Mouse (Mus musculus): ENCODE results near the gene Prcc. TPM values are rescaled to one million over a fixed set of nuclear protein-coding genes. Genes with fewer than 3 reads are reported as not detected.
"Not testable (repeated sequence)": the region's sequence is repeated elsewhere in the genome, so short reads cannot be mapped to it uniquely, and the experiment has no call there.

The Prcc gene
- polyA plus RNA-seq, 1 experiment from 2014 or later, result 15.5 TPM

GRCm38 (mm10) chr3:87907906-87908305 lies 22.5 kb upstream of the Prcc start:
- Histone ChIP-seq H3K4me1 (replicated peaks; ENCODE audit: control insufficient read depth, insufficient read depth, low read length) (peaks cover 32% of the 10 kb centered on the region), H3K4me3 (replicated peaks; ENCODE audit: low read length) (peak overlapping the region; percentile 75), H3K4me2 (replicated peaks) (peak overlapping the region; percentile 89), H3K27ac (peak overlapping the region; percentile 88; the same call in 1 of the 2 replicates), H3K27me3 (ENCODE audit: control insufficient read depth, insufficient read depth, low read length) (no peaks in the 10 kb centered on the region), H3K9me3 (ENCODE audit: control insufficient read depth, low read length) (no peaks in the 10 kb centered on the region), H3K9ac (peak overlapping the region; percentile 79), H3K36me3 (replicated peaks; ENCODE audit: control insufficient read depth, insufficient read depth) (peaks cover under 1% of the 10 kb centered on the region; the same call in 1 of the 2 replicates)
- 10% methylated on average over 1 of the region's 1 CpGs for WGBS
- ATAC-seq (ENCODE audit: low FRiP score) (no peak), DNase-seq (ENCODE audit: low spot score) (no peak)

DNA sequence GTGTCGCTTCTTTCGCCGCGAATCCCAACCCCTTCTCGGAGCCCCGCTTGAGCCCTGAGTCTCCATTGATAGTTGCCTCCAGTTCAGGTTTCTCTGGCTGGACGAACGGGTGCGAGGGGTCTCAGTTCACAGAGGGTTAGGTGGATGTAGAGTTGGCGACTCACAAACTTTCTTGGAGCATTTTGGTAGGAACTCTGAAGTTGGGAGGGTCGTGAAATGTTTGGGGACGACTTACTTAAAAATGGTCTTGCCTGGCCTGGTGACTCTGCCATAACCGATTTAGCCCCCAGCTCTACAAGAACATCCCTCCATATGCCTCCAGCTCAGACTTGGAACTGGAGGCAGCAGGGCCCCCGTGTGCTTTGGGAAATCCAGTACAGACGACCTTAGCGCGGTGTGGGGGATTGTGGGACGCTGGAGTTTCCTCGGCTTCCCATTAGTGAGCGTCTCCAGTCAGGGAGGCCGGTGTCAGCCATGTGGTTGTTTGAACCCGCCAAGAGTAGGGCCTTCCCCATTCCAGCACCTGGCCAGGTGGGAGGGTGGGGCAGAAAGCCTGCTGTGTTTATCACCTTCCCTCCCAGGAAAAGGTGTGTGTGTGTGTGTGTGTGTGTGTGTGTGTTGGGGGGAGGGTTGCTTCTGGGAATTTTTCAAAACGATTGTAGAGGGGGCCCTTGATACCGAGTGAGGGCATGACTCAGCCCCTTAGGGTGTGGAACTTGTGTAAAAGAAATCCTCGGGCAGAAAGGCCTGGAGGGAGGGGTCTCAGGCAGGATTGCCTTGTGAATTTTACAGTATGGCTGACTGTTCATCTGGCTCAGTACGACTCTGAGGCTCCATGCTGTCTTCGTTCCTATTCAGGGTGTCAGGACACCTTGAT lies 21.8 kb upstream of the Prcc start:
- Histone ChIP-seq H3K27ac (peak overlapping the region; percentile 88), H3K36me3 (replicated peaks; ENCODE audit: control insufficient read depth, insufficient read depth) (no peaks in the 10 kb centered on the region), H3K9me3 (ENCODE audit: control insufficient read depth, low read length) (no peaks in the 10 kb centered on the region), H3K4me1 (replicated peaks; ENCODE audit: control insufficient read depth, insufficient read depth, low read length) (peaks cover 32% of the 10 kb centered on the region), H3K4me3 (replicated peaks; ENCODE audit: low read length) (peak overlapping the region; percentile 75), H3K9ac (peak overlapping the region; percentile 79), H3K4me2 (replicated peaks) (peak overlapping the region; percentile 89), H3K27me3 (ENCODE audit: control insufficient read depth, insufficient read depth, low read length) (no peaks in the 10 kb centered on the region)
- under 1% methylated on average over 27 of the region's 27 CpGs for WGBS
- ATAC-seq (ENCODE audit: low FRiP score) (no peak), DNase-seq (ENCODE audit: low spot score) (no peak)

- Histone ChIP-seq H3K36me3 (replicated peaks; ENCODE audit: control insufficient read depth, insufficient read depth) (no peaks in the 10 kb centered on the region), H3K9ac (peak overlapping the region; percentile 79), H3K4me2 (replicated peaks) (peak overlapping the region; percentile 89), H3K27me3 (ENCODE audit: control insufficient read depth, insufficient read depth, low read length) (no peaks in the 10 kb centered on the region), H3K4me1 (replicated peaks; ENCODE audit: control insufficient read depth, insufficient read depth, low read length) (peaks cover 32% of the 10 kb centered on the region), H3K9me3 (ENCODE audit: control insufficient read depth, low read length) (no peaks in the 10 kb centered on the region), H3K4me3 (replicated peaks; ENCODE audit: low read length) (peak overlapping the region; percentile 75), H3K27ac (peak overlapping the region; percentile 88)
- 1% methylated on average over 37 of the region's 47 CpGs for WGBS
- ATAC-seq (ENCODE audit: low FRiP score) (peak; percentile 22), DNase-seq (ENCODE audit: low spot score) (no peak)
Measured at GRCm38 (mm10) chr3:87906601-87906980, 21.2 kb upstream of the Prcc start.

- ATAC-seq (ENCODE audit: low FRiP score), result peak; percentile 94
- peak within 1 kb of the TSS; percentile 79 for H3K9ac ChIP-seq
- under 1% methylated on average over 56 of the region's 57 CpGs for WGBS
- H3K9me3 ChIP-seq (ENCODE audit: control insufficient read depth, low read length), result no peaks in the 10 kb centered on the region
- H3K36me3 ChIP-seq (replicated peaks; ENCODE audit: control insufficient read depth, insufficient read depth), result no peaks in the 10 kb centered on the region
- H3K27ac ChIP-seq, result peak within 1 kb of the TSS; percentile 88
- DNase-seq (ENCODE audit: low spot score), result peak; percentile 93
- H3K4me1 ChIP-seq (replicated peaks; ENCODE audit: control insufficient read depth, insufficient read depth, low read length), result peaks cover 30% of the 10 kb centered on the region
- peak within 1 kb of the TSS; percentile 89 for H3K4me2 ChIP-seq (replicated peaks)
- H3K27me3 ChIP-seq (ENCODE audit: control insufficient read depth, insufficient read depth, low read length), result no peaks in the 10 kb centered on the region
- peak within 1 kb of the TSS; percentile 75 for H3K4me3 ChIP-seq (replicated peaks; ENCODE audit: low read length)
Measured at GRCm38 (mm10) chr3:87905880-87906485, 20.6 kb upstream of the Prcc start, which contains the start of gene Hdgf. Gene Hdgf (plus strand): TSS chr3:87906321.

- no peak for DNase-seq (ENCODE audit: low spot score)
- 61% methylated on average over 5 of the region's 5 CpGs for WGBS
- Histone ChIP-seq H3K4me3 (replicated peaks; ENCODE audit: low read length) (no peak overlapping the region), H3K27ac (no peak overlapping the region), H3K9ac (no peak overlapping the region), H3K9me3 (ENCODE audit: control insufficient read depth, low read length) (no peaks in the 10 kb centered on the region), H3K27me3 (ENCODE audit: control insufficient read depth, insufficient read depth, low read length) (no peaks in the 10 kb centered on the region), H3K36me3 (replicated peaks; ENCODE audit: control insufficient read depth, insufficient read depth) (no peaks in the 10 kb centered on the region), H3K4me2 (replicated peaks) (no peak overlapping the region), H3K4me1 (replicated peaks; ENCODE audit: control insufficient read depth, insufficient read depth, low read length) (peaks cover 15% of the 10 kb centered on the region)
- ATAC-seq (ENCODE audit: low FRiP score), result no peak
Measured at GRCm38 (mm10) chr3:87903821-87904220, 18.4 kb upstream of the Prcc start.

GRCm38 (mm10) chr3:87901959-87902358 lies 16.6 kb upstream of the Prcc start:
- H3K4me2 ChIP-seq (replicated peaks); H3K9me3 ChIP-seq (ENCODE audit: control insufficient read depth, low read length); H3K36me3 ChIP-seq (replicated peaks; ENCODE audit: control insufficient read depth, insufficient read depth); H3K9ac ChIP-seq; H3K4me3 ChIP-seq (replicated peaks; ENCODE audit: low read length); DNase-seq (ENCODE audit: low spot score); ATAC-seq (ENCODE audit: low FRiP score); H3K27ac ChIP-seq; H3K27me3 ChIP-seq (ENCODE audit: control insufficient read depth, insufficient read depth, low read length); H3K4me1 ChIP-seq (replicated peaks; ENCODE audit: control insufficient read depth, insufficient read depth, low read length): not testable (repeated sequence)
- WGBS, result 80% methylated on average over 6 of the region's 6 CpGs

GRCm38 (mm10) chr3:87901036-87901624 lies 15.7 kb upstream of the Prcc start:
- no peak overlapping the region for H3K4me2 ChIP-seq (replicated peaks)
- H3K4me3 ChIP-seq (replicated peaks; ENCODE audit: low read length), result no peak overlapping the region
- H3K27ac ChIP-seq, result no peak overlapping the region
- H3K9me3 ChIP-seq (ENCODE audit: control insufficient read depth, low read length), result no peaks in the 10 kb centered on the region
- H3K4me1 ChIP-seq (replicated peaks; ENCODE audit: control insufficient read depth, insufficient read depth, low read length), result no peaks in the 10 kb centered on the region
- H3K9ac ChIP-seq, result no peak overlapping the region
- no peaks in the 10 kb centered on the region for H3K27me3 ChIP-seq (ENCODE audit: control insufficient read depth, insufficient read depth, low read length)
- DNase-seq (ENCODE audit: low spot score) (no peak), ATAC-seq (ENCODE audit: low FRiP score) (no peak)
- WGBS, result 74% methylated on average over 1 of the region's 1 CpGs
- no peaks in the 10 kb centered on the region for H3K36me3 ChIP-seq (replicated peaks; ENCODE audit: control insufficient read depth, insufficient read depth)

DNA sequence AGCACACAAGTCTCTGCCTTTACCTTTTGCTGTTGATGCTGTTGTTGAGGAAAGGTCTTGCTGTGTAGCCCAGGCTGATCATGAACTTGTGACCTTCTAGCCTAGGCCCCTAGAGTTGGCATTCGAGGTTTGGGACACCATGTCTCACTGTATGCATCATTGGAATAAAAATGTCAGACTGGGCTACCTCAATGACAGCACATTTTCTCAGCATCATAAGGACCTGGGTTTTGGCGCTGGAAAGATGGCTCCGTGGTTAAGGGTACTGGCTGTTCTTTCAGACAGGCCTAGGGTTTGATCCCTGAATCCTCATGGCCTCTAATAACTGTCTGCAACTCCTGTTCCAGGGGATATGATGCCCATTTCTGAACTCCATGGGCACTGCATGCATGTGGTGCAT lies 14.4 kb upstream of the Prcc start:
- no peaks in the 10 kb centered on the region for H3K4me1 ChIP-seq (replicated peaks; ENCODE audit: control insufficient read depth, insufficient read depth, low read length)
- no peaks in the 10 kb centered on the region for H3K9me3 ChIP-seq (ENCODE audit: control insufficient read depth, low read length)
- no peak overlapping the region for H3K4me3 ChIP-seq (replicated peaks; ENCODE audit: low read length)
- no peaks in the 10 kb centered on the region for H3K36me3 ChIP-seq (replicated peaks; ENCODE audit: control insufficient read depth, insufficient read depth)
- H3K27me3 ChIP-seq (ENCODE audit: control insufficient read depth, insufficient read depth, low read length), result no peaks in the 10 kb centered on the region
- no peak for ATAC-seq (ENCODE audit: low FRiP score)
- H3K4me2 ChIP-seq (replicated peaks), result no peak overlapping the region
- no peak for DNase-seq (ENCODE audit: low spot score)
- no peak overlapping the region for H3K9ac ChIP-seq
- no peak overlapping the region for H3K27ac ChIP-seq
- 89% methylated on average over 3 of the region's 3 CpGs for WGBS

DNA sequence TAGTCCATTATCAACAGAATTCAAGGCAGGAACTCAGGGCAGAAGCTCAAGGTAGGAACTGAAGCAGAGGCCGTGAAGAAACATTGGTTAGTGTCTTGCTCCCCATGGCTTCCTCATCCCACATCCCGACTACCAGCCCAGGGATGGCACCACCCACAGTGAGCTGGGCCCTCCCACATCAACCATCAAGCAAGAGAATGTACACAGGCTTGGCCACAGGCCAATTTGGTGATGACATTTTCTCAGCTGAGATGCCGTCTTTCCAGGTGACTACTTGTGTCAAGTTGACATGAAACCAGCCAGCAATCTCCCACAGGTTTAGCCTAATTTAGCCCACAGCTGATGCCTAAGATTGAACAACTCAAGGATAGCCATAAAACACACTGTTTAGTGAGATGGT lies 13.9 kb upstream of the Prcc start:
- no peak for ATAC-seq (ENCODE audit: low FRiP score)
- no peak overlapping the region for H3K4me2 ChIP-seq (replicated peaks)
- WGBS, result 71% methylated on average over 3 of the region's 3 CpGs

More for the DNA sequence above, 13.9 kb upstream of the Prcc start:
- Histone ChIP-seq H3K36me3 (replicated peaks; ENCODE audit: control insufficient read depth, insufficient read depth) (no peaks in the 10 kb centered on the region), H3K4me3 (replicated peaks; ENCODE audit: low read length) (no peak overlapping the region), H3K27ac (no peak overlapping the region), H3K9ac (no peak overlapping the region), H3K4me1 (replicated peaks; ENCODE audit: control insufficient read depth, insufficient read depth, low read length) (no peaks in the 10 kb centered on the region), H3K27me3 (ENCODE audit: control insufficient read depth, insufficient read depth, low read length) (no peaks in the 10 kb centered on the region), H3K9me3 (ENCODE audit: control insufficient read depth, low read length) (no peaks in the 10 kb centered on the region)
- no peak for DNase-seq (ENCODE audit: low spot score)

Measured in hindbrain, embryonic 14.5 days (tissue).